Mouse (Mus musculus): ENCODE measurements around the gene Tsen15.
A peak's percentile ranks its signal among the peaks of the same experiment; 100 is the strongest.

Gene Tsen15

GRCm38 (mm10) chr1:152386188-152386835 is at the start of gene Tsen15:
Gene Tsen15, minus strand, starts transcription at chr1:152386688.
- peak; percentile 90 for DNase-seq

GRCm38 (mm10) chr1:152434166-152434565 is 47.7 kb upstream of the Tsen15 start:
- DNase-seq, result peak; percentile 7

- no peak for DNase-seq
Measured at GRCm38 (mm10) chr1:152429805-152430204, 43.3 kb upstream of the Tsen15 start.

GRCm38 (mm10) chr1:152427912-152428581 is 41.6 kb upstream of the Tsen15 start:
- no peak for DNase-seq

- no peak for DNase-seq
Measured at GRCm38 (mm10) chr1:152423052-152423451, 36.6 kb upstream of the Tsen15 start.

- no peak for DNase-seq
Measured at GRCm38 (mm10) chr1:152422295-152422694, 35.8 kb upstream of the Tsen15 start.

- DNase-seq, result no peak
Measured at GRCm38 (mm10) chr1:152417602-152418001, 31.1 kb upstream of the Tsen15 start.

- DNase-seq, result no peak
Measured at GRCm38 (mm10) chr1:152416306-152416904, 29.9 kb upstream of the Tsen15 start.

- no peak for DNase-seq
Measured at GRCm38 (mm10) chr1:152414451-152414850, 28.0 kb upstream of the Tsen15 start.

GRCm38 (mm10) chr1:152413961-152414360 is 27.5 kb upstream of the Tsen15 start:
- DNase-seq, result no peak

- DNase-seq, result no peak
Measured at GRCm38 (mm10) chr1:152413116-152413515, 26.6 kb upstream of the Tsen15 start.

- no peak for DNase-seq
Measured at GRCm38 (mm10) chr1:152410657-152411056, 24.2 kb upstream of the Tsen15 start.

GRCm38 (mm10) chr1:152409356-152409755 is 22.9 kb upstream of the Tsen15 start:
- DNase-seq, result no peak

- no peak for DNase-seq
Measured at GRCm38 (mm10) chr1:152407021-152407946, 20.8 kb upstream of the Tsen15 start.

GRCm38 (mm10) chr1:152400556-152401540 is 14.4 kb upstream of the Tsen15 start:
- DNase-seq, result no peak

GRCm38 (mm10) chr1:152399790-152400555 is 13.5 kb upstream of the Tsen15 start, which contains the start of gene Colgalt2:
Gene Colgalt2, plus strand, starts transcription at chr1:152399830.
- peak; percentile 29 for DNase-seq

GRCm38 (mm10) chr1:152398708-152399107 is 12.2 kb upstream of the Tsen15 start:
- DNase-seq, result peak; percentile 20

- DNase-seq, result no peak
Measured at GRCm38 (mm10) chr1:152394956-152395515, 8.5 kb upstream of the Tsen15 start.

- DNase-seq, result no peak
Measured at GRCm38 (mm10) chr1:152394137-152394536, 7.6 kb upstream of the Tsen15 start.

- DNase-seq, result no peak
Measured at GRCm38 (mm10) chr1:152389271-152389670, 2.8 kb upstream of the Tsen15 start.

Data from liver (tissue).